Mouse (Mus musculus): ENCODE measurements around the gene Ccdc191. TPM values are rescaled to one million over a fixed set of nuclear protein-coding genes. Genes with fewer than 3 reads are reported as not detected.
A peak's percentile ranks its signal among the peaks of the same experiment; 100 is the strongest.

Ccdc191 gene
- polyA plus RNA-seq, 1 experiment from 2014 or later, result 14.1 TPM

- Histone ChIP-seq H3K4me3 (ENCODE audit: low read length) (no peak overlapping the region), H3K9me3 (ENCODE audit: low read length) (no peaks in the 10 kb centered on the region), H3K36me3 (ENCODE audit: insufficient read depth, low read length) (no peaks in the 10 kb centered on the region), H3K4me1 (ENCODE audit: insufficient read depth, low read length) (no peaks in the 10 kb centered on the region), H3K4me2 (replicated peaks; ENCODE audit: low read depth, low read length) (no peak overlapping the region), H3K27me3 (ENCODE audit: insufficient read depth, low read length) (no peaks in the 10 kb centered on the region), H3K27ac (ENCODE audit: low read length) (no peak overlapping the region), H3K9ac (replicated peaks; ENCODE audit: low read length) (no peak overlapping the region)
- ATAC-seq (ENCODE audit: low FRiP score, low TSS enrichment), result no peak
- WGBS, result 86% methylated on average over 9 of the region's 9 CpGs
These were observed 82.1 kb downstream of the Ccdc191 start for GRCm38 (mm10) chr16:43971741-43972140.

GRCm38 (mm10) chr16:43972391-43972790, 82.8 kb downstream of the Ccdc191 start:
- WGBS, result 85% methylated on average over 2 of the region's 2 CpGs
- Histone ChIP-seq H3K36me3 (ENCODE audit: insufficient read depth, low read length) (no peaks in the 10 kb centered on the region), H3K9me3 (ENCODE audit: low read length) (no peaks in the 10 kb centered on the region), H3K4me3 (ENCODE audit: low read length) (no peak overlapping the region), H3K9ac (replicated peaks; ENCODE audit: low read length) (no peak overlapping the region), H3K4me1 (ENCODE audit: insufficient read depth, low read length) (no peaks in the 10 kb centered on the region), H3K4me2 (replicated peaks; ENCODE audit: low read depth, low read length) (no peak overlapping the region), H3K27me3 (ENCODE audit: insufficient read depth, low read length) (no peaks in the 10 kb centered on the region), H3K27ac (ENCODE audit: low read length) (no peak overlapping the region)
- no peak for ATAC-seq (ENCODE audit: low FRiP score, low TSS enrichment)

GRCm38 (mm10) chr16:43973147-43973546, 83.5 kb downstream of the Ccdc191 start:
- H3K9me3 ChIP-seq (ENCODE audit: low read length), result no peaks in the 10 kb centered on the region
- H3K4me2 ChIP-seq (replicated peaks; ENCODE audit: low read depth, low read length), result no peak overlapping the region
- no peak for ATAC-seq (ENCODE audit: low FRiP score, low TSS enrichment)

GRCm38 (mm10) chr16:43973606-43974220, 84.1 kb downstream of the Ccdc191 start:
- Histone ChIP-seq H3K36me3 (ENCODE audit: insufficient read depth, low read length) (no peaks in the 10 kb centered on the region), H3K27ac (ENCODE audit: low read length) (no peak overlapping the region), H3K27me3 (ENCODE audit: insufficient read depth, low read length) (no peaks in the 10 kb centered on the region), H3K4me2 (replicated peaks; ENCODE audit: low read depth, low read length) (no peak overlapping the region), H3K4me3 (ENCODE audit: low read length) (no peak overlapping the region), H3K4me1 (ENCODE audit: insufficient read depth, low read length) (no peaks in the 10 kb centered on the region), H3K9ac (replicated peaks; ENCODE audit: low read length) (no peak overlapping the region), H3K9me3 (ENCODE audit: low read length) (no peaks in the 10 kb centered on the region)
- 85% methylated on average over 22 of the region's 22 CpGs for WGBS
- ATAC-seq (ENCODE audit: low FRiP score, low TSS enrichment), result no peak

More at GRCm38 (mm10) chr16:43973147-43973546, 83.5 kb downstream of the Ccdc191 start:
- Histone ChIP-seq H3K4me3 (ENCODE audit: low read length) (no peak overlapping the region), H3K36me3 (ENCODE audit: insufficient read depth, low read length) (no peaks in the 10 kb centered on the region), H3K27ac (ENCODE audit: low read length) (no peak overlapping the region), H3K27me3 (ENCODE audit: insufficient read depth, low read length) (no peaks in the 10 kb centered on the region), H3K9ac (replicated peaks; ENCODE audit: low read length) (no peak overlapping the region), H3K4me1 (ENCODE audit: insufficient read depth, low read length) (no peaks in the 10 kb centered on the region)
- WGBS, result 87% methylated on average over 11 of the region's 11 CpGs

- Histone ChIP-seq H3K27me3 (ENCODE audit: insufficient read depth, low read length) (peaks cover 4% of the 10 kb centered on the region; the same call in 1 of the 2 replicates), H3K4me3 (ENCODE audit: low read length) (peak overlapping the region; percentile 77), H3K9ac (replicated peaks; ENCODE audit: low read length) (peak overlapping the region; percentile 74), H3K36me3 (ENCODE audit: insufficient read depth, low read length) (no peaks in the 10 kb centered on the region), H3K4me1 (ENCODE audit: insufficient read depth, low read length) (0 out of 2 replicates have a peak, but pooled peaks cover 2% of the 10 kb centered on the region), H3K27ac (ENCODE audit: low read length) (no peak overlapping the region), H3K4me2 (replicated peaks; ENCODE audit: low read depth, low read length) (peak overlapping the region; percentile 100), H3K9me3 (ENCODE audit: low read length) (no peaks in the 10 kb centered on the region)
- 13% methylated on average over 7 of the region's 7 CpGs for WGBS
- no peak; the same call in 1 of the 2 replicates for ATAC-seq (ENCODE audit: low FRiP score, low TSS enrichment)
These were observed 89.4 kb downstream of the Ccdc191 start for GRCm38 (mm10) chr16:43979010-43979327.

- peak; percentile 91 for ATAC-seq (ENCODE audit: low FRiP score, low TSS enrichment)
- Histone ChIP-seq H3K9ac (replicated peaks; ENCODE audit: low read length) (peak within 1 kb of the TSS; percentile 74), H3K4me2 (replicated peaks; ENCODE audit: low read depth, low read length) (peak within 1 kb of the TSS; percentile 100), H3K4me3 (ENCODE audit: low read length) (peak within 1 kb of the TSS; percentile 77), H3K36me3 (ENCODE audit: insufficient read depth, low read length) (no peaks in the 10 kb centered on the region), H3K27ac (ENCODE audit: low read length) (no peak within 1 kb of the TSS), H3K4me1 (ENCODE audit: insufficient read depth, low read length) (0 out of 2 replicates have a peak, but pooled peaks cover 2% of the 10 kb centered on the region), H3K27me3 (ENCODE audit: insufficient read depth, low read length) (peaks cover 4% of the 10 kb centered on the region; the same call in 1 of the 2 replicates), H3K9me3 (ENCODE audit: low read length) (no peaks in the 10 kb centered on the region)
- WGBS, result under 1% methylated on average over 69 of the region's 103 CpGs
These were observed 89.9 kb downstream of the Ccdc191 start, which contains the start of gene Zdhhc23 for GRCm38 (mm10) chr16:43979328-43980109. Gene Zdhhc23, minus strand, starts transcription at chr16:43979791.

GRCm38 (mm10) chr16:43980110-43980609, 90.6 kb downstream of the Ccdc191 start:
- no peaks in the 10 kb centered on the region for H3K36me3 ChIP-seq (ENCODE audit: insufficient read depth, low read length)
- peaks cover 4% of the 10 kb centered on the region; the same call in 1 of the 2 replicates for H3K27me3 ChIP-seq (ENCODE audit: insufficient read depth, low read length)
- H3K4me2 ChIP-seq (replicated peaks; ENCODE audit: low read depth, low read length), result peak overlapping the region; percentile 100
- H3K27ac ChIP-seq (ENCODE audit: low read length), result no peak overlapping the region
- peak overlapping the region; percentile 74 for H3K9ac ChIP-seq (replicated peaks; ENCODE audit: low read length)
- 0 out of 2 replicates have a peak, but pooled peaks cover 2% of the 10 kb centered on the region for H3K4me1 ChIP-seq (ENCODE audit: insufficient read depth, low read length)
- H3K4me3 ChIP-seq (ENCODE audit: low read length), result peak overlapping the region; percentile 77
- H3K9me3 ChIP-seq (ENCODE audit: low read length), result no peaks in the 10 kb centered on the region
- no peak for ATAC-seq (ENCODE audit: low FRiP score, low TSS enrichment)
- 28% methylated on average over 9 of the region's 9 CpGs for WGBS

- Histone ChIP-seq H3K27ac (ENCODE audit: low read length) (no peak overlapping the region), H3K4me3 (ENCODE audit: low read length) (no peak overlapping the region), H3K9me3 (ENCODE audit: low read length) (no peaks in the 10 kb centered on the region), H3K27me3 (ENCODE audit: insufficient read depth, low read length) (no peaks in the 10 kb centered on the region), H3K9ac (replicated peaks; ENCODE audit: low read length) (no peak overlapping the region), H3K36me3 (ENCODE audit: insufficient read depth, low read length) (no peaks in the 10 kb centered on the region), H3K4me2 (replicated peaks; ENCODE audit: low read depth, low read length) (no peak overlapping the region), H3K4me1 (ENCODE audit: insufficient read depth, low read length) (no peaks in the 10 kb centered on the region)
- WGBS, result 89% methylated on average over 4 of the region's 4 CpGs
- ATAC-seq (ENCODE audit: low FRiP score, low TSS enrichment), result no peak
These were observed 96.7 kb downstream of the Ccdc191 start for GRCm38 (mm10) chr16:43986299-43986698.

- WGBS, result 89% methylated on average over 3 of the region's 3 CpGs
- H3K4me3 ChIP-seq (ENCODE audit: low read length), result no peak overlapping the region
These were observed 105.0 kb downstream of the Ccdc191 start for GRCm38 (mm10) chr16:43994623-43995022.

GRCm38 (mm10) chr16:43999111-43999510, 109.5 kb downstream of the Ccdc191 start:
- no peak for ATAC-seq (ENCODE audit: low FRiP score, low TSS enrichment)
- no peaks in the 10 kb centered on the region for H3K27me3 ChIP-seq (ENCODE audit: insufficient read depth, low read length)
- no peak overlapping the region for H3K27ac ChIP-seq (ENCODE audit: low read length)
- no peak overlapping the region for H3K9ac ChIP-seq (replicated peaks; ENCODE audit: low read length)
- no peak overlapping the region for H3K4me3 ChIP-seq (ENCODE audit: low read length)
- no peaks in the 10 kb centered on the region for H3K9me3 ChIP-seq (ENCODE audit: low read length)
- H3K4me2 ChIP-seq (replicated peaks; ENCODE audit: low read depth, low read length), result no peak overlapping the region
- WGBS, result 80% methylated on average over 8 of the region's 8 CpGs
- H3K36me3 ChIP-seq (ENCODE audit: insufficient read depth, low read length), result no peaks in the 10 kb centered on the region
- H3K4me1 ChIP-seq (ENCODE audit: insufficient read depth, low read length), result no peaks in the 10 kb centered on the region

More at GRCm38 (mm10) chr16:43994623-43995022, 105.0 kb downstream of the Ccdc191 start:
- Histone ChIP-seq H3K9me3 (ENCODE audit: low read length) (no peaks in the 10 kb centered on the region), H3K27ac (ENCODE audit: low read length) (no peak overlapping the region), H3K4me1 (ENCODE audit: insufficient read depth, low read length) (no peaks in the 10 kb centered on the region), H3K9ac (replicated peaks; ENCODE audit: low read length) (no peak overlapping the region), H3K36me3 (ENCODE audit: insufficient read depth, low read length) (no peaks in the 10 kb centered on the region), H3K27me3 (ENCODE audit: insufficient read depth, low read length) (no peaks in the 10 kb centered on the region), H3K4me2 (replicated peaks; ENCODE audit: low read depth, low read length) (no peak overlapping the region)
- ATAC-seq (ENCODE audit: low FRiP score, low TSS enrichment), result no peak
